Mouse (Mus musculus): ENCODE data around the gene Slc22a17. TPM values are rescaled to one million over a fixed set of nuclear protein-coding genes. Genes with fewer than 3 reads are reported as not detected.

The Slc22a17 gene
- polyA plus RNA-seq, 1 experiment from 2014 or later = 25.6 TPM

DNA sequence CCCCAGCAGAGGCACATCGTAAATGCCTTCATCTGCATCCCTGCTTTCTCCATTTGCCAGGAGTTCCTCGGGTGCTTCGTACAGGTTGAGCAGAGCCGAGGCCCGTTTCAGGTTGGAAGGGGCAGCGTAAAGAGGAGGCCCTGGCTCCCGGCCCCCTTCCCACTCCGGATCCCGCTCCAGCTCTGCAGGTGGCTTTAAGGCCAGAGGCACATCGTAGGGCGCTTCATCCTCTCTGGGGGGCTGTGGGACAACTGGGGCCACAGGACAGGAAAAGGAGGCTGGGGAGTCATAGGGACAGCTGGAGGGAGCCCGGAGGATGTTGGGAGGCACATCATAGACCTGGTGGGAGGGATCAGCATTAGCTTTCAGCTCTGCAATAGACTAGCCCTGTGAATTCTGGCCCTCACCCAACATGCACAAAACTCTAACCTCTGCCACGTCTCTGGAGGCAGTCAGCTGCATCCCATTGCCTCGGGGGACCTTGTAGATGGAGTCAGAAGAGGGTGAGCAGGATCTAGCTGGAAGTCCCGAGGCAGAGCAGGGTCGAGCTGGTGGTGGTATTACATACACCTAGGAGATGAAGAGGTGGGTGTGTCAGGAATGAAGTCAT, 7.2 kb upstream of the Slc22a17 start:
- Histone ChIP-seq H3K4me3 (ENCODE audit: control insufficient read depth in 1 of 2, insufficient read depth in 1 of 2, low read depth in 1 of 2, low read length in 2 of 2) (no peak overlapping the region), H3K4me1 (ENCODE audit: control insufficient read depth in 2 of 2, insufficient read depth in 2 of 2, low read length in 2 of 2) (peaks cover 13% of the 10 kb centered on the region in 2 experiments), H3K36me3 (ENCODE audit: control insufficient read depth, insufficient read depth, low read length) (peaks cover 58% of the 10 kb centered on the region), H3K9me3 (ENCODE audit: control insufficient read depth, low read length) (peaks cover 8% of the 10 kb centered on the region; the same call in 1 of the 2 replicates), H3K27me3 (ENCODE audit: control insufficient read depth, insufficient read depth, low read length) (no peaks in the 10 kb centered on the region), H3K27ac (replicated peaks in 1 of 2; ENCODE audit: control insufficient read depth in 1 of 2, insufficient read depth in 1 of 2, low read depth in 2 of 2, low read length in 2 of 2) (no peak overlapping the region), H3K4me2 (ENCODE audit: low read length) (no peak overlapping the region), H3K9ac (ENCODE audit: low read length) (no peak overlapping the region)
- WGBS = 87% methylated on average over 16 of the region's 16 CpGs
- ATAC-seq (ENCODE audit: insufficient number of reproducible peaks, insufficient read depth, low FRiP score, low read depth) = no peak

DNA sequence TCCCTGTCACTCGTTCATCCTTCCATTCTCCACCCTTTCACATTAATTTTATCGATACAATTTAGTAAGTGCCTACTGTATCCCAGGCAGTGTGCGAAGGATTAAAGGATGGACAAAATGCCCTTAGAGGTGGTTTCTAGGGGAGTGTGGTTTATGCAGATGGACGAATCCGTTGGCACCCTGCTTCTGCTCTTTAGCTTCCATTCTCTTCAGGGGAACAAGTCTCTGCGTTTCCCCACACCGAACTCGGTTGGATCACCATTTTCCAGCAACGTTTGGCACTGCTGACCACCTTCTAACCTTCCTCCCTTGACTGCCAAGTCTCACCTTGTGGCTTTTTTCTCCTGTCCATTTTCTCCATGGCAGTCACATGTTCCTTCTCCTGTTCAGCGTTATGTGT, 411 bp upstream of the Slc22a17 start:
- peak overlapping the region; percentile 99 for H3K4me2 ChIP-seq (ENCODE audit: low read length)
- 18% methylated on average over 10 of the region's 10 CpGs for WGBS
- H3K4me1 ChIP-seq (ENCODE audit: control insufficient read depth in 2 of 2, insufficient read depth in 2 of 2, low read length in 2 of 2) = peaks cover 15 to 18% of the 10 kb centered on the region in 2 experiments
- H3K27ac ChIP-seq (replicated peaks in 1 of 2; ENCODE audit: control insufficient read depth in 1 of 2, insufficient read depth in 1 of 2, low read depth in 2 of 2, low read length in 2 of 2) = peak overlapping the region in 1 of 2 experiments; percentile 72; a peak in 2 of 4 replicates
- peak overlapping the region; percentile 94 for H3K9ac ChIP-seq (ENCODE audit: low read length)
- no peaks in the 10 kb centered on the region for H3K27me3 ChIP-seq (ENCODE audit: control insufficient read depth, insufficient read depth, low read length)
- no peak for ATAC-seq (ENCODE audit: insufficient number of reproducible peaks, insufficient read depth, low FRiP score, low read depth)
- no peaks in the 10 kb centered on the region for H3K9me3 ChIP-seq (ENCODE audit: control insufficient read depth, low read length)
- peaks cover 48% of the 10 kb centered on the region for H3K36me3 ChIP-seq (ENCODE audit: control insufficient read depth, insufficient read depth, low read length)
- peak overlapping the region; percentile 56 to 91 for H3K4me3 ChIP-seq (ENCODE audit: control insufficient read depth in 1 of 2, insufficient read depth in 1 of 2, low read depth in 1 of 2, low read length in 2 of 2)

DNA sequence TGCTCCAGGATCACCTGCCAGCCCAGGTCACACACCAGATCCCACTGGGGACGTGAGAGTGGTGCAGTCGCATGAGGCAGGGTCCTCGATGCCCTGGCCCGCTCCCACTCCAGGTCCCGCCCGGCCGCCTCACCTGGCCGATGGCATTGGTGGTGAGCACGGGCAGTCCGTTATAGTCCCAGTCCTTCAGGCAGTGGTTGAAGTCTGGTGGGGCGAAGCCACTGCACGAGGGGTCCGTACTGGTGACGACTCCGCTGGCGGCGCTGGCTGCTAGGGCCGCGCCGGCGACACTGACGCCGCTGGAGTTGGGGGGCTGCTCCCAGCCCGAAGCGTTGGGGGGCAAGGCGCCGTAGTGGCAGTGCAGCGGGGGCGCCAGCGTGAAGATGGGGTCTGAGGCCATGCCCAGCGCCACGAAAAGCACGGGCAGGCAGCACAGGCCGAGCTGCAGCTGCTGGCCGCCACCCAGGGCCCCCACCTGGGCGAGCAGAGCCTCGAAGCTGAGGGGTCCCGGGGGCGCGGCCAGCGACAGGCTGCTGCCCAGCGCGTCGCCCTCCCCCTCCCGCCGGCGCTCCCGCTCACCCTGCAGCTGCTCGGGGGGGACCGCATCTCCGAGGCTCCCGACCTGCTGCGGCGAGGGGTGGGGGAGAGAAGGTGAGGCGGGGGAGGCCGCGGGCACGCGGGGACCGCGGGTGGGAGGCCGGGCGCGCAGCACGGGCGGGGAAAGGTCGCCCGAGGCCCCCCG, 652 bp downstream of the Slc22a17 start:
- ATAC-seq (ENCODE audit: insufficient number of reproducible peaks, insufficient read depth, low FRiP score, low read depth) = peak; percentile 48
- no peaks in the 10 kb centered on the region for H3K9me3 ChIP-seq (ENCODE audit: control insufficient read depth, low read length)
- WGBS = 4% methylated on average over 61 of the region's 69 CpGs
- no peaks in the 10 kb centered on the region for H3K27me3 ChIP-seq (ENCODE audit: control insufficient read depth, insufficient read depth, low read length)
- H3K4me1 ChIP-seq (ENCODE audit: control insufficient read depth in 2 of 2, insufficient read depth in 2 of 2, low read length in 2 of 2) = peaks cover 15 to 18% of the 10 kb centered on the region in 2 experiments
- H3K4me2 ChIP-seq (ENCODE audit: low read length) = peak overlapping the region; percentile 99
- H3K9ac ChIP-seq (ENCODE audit: low read length) = peak overlapping the region; percentile 94
- H3K4me3 ChIP-seq (ENCODE audit: control insufficient read depth in 1 of 2, insufficient read depth in 1 of 2, low read depth in 1 of 2, low read length in 2 of 2) = peak overlapping the region; percentile 56 to 91
- peak overlapping the region in 1 of 2 experiments; percentile 72; a peak in 2 of 4 replicates for H3K27ac ChIP-seq (replicated peaks in 1 of 2; ENCODE audit: control insufficient read depth in 1 of 2, insufficient read depth in 1 of 2, low read depth in 2 of 2, low read length in 2 of 2)
- peaks cover 48% of the 10 kb centered on the region for H3K36me3 ChIP-seq (ENCODE audit: control insufficient read depth, insufficient read depth, low read length)

DNA sequence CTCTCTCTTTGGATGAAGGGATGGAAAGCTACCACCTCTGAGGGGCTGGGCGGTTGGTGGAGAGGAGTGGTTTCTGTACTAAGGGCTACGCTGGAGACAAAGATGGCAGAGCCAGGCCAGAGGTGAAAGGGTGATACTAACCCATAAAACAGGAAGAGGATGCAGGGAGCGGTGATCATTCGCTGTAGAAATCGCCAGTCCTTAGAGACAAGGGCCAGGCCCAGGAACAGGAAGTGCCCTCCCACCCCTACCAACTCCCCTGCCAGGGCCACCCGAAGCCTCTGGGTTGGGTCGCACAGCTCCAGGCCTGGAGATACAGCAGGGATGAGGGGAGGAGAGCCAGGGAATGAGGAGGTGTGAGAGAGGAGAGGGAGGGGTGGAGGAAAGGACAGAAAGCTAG, 4.2 kb downstream of the Slc22a17 start:
- Histone ChIP-seq H3K27me3 (ENCODE audit: control insufficient read depth, insufficient read depth, low read length) (no peaks in the 10 kb centered on the region), H3K27ac (replicated peaks in 1 of 2; ENCODE audit: control insufficient read depth in 1 of 2, insufficient read depth in 1 of 2, low read depth in 2 of 2, low read length in 2 of 2) (no peak overlapping the region; a peak in 1 of 4 replicates), H3K4me3 (ENCODE audit: control insufficient read depth in 1 of 2, insufficient read depth in 1 of 2, low read depth in 1 of 2, low read length in 2 of 2) (no peak overlapping the region), H3K9me3 (ENCODE audit: control insufficient read depth, low read length) (no peaks in the 10 kb centered on the region), H3K4me2 (ENCODE audit: low read length) (no peak overlapping the region), H3K4me1 (ENCODE audit: control insufficient read depth in 2 of 2, insufficient read depth in 2 of 2, low read length in 2 of 2) (peaks cover 15 to 27% of the 10 kb centered on the region in 2 experiments), H3K9ac (ENCODE audit: low read length) (peak overlapping the region; percentile 40; the same call in 1 of the 2 replicates), H3K36me3 (ENCODE audit: control insufficient read depth, insufficient read depth, low read length) (peaks cover 47% of the 10 kb centered on the region)
- 71% methylated on average over 7 of the region's 7 CpGs for WGBS
- ATAC-seq (ENCODE audit: insufficient number of reproducible peaks, insufficient read depth, low FRiP score, low read depth) = no peak

DNA sequence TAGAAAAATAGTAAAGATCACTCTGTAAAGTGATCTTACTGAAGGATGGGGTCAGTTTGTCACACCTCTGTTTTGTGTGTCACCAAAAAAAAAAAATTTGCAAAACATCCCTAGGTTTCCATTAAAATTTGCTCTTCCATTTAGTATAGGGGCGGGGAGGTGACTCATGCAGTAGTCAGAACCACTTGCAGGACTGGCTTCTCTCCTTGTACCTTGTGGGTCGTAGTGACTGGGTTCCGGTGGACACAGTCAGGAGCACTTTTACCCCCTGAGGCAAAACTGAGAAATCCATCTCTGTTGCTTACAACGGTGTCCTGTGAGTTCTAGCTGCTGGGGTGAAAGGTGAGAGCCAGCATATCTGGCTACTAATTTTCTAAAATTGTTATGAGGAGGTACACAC, 9.3 kb downstream of the Slc22a17 start:
- Histone ChIP-seq H3K27ac (replicated peaks in 1 of 2; ENCODE audit: control insufficient read depth in 1 of 2, insufficient read depth in 1 of 2, low read depth in 2 of 2, low read length in 2 of 2) (no peak overlapping the region), H3K9ac (ENCODE audit: low read length) (no peak overlapping the region), H3K4me3 (ENCODE audit: control insufficient read depth in 1 of 2, insufficient read depth in 1 of 2, low read depth in 1 of 2, low read length in 2 of 2) (no peak overlapping the region), H3K9me3 (ENCODE audit: control insufficient read depth, low read length) (no peaks in the 10 kb centered on the region), H3K4me2 (ENCODE audit: low read length) (no peak overlapping the region), H3K4me1 (ENCODE audit: control insufficient read depth in 2 of 2, insufficient read depth in 2 of 2, low read length in 2 of 2) (0 out of 4 replicates have a peak, but pooled peaks cover 0 to 8% of the 10 kb centered on the region in 2 experiments), H3K36me3 (ENCODE audit: control insufficient read depth, insufficient read depth, low read length) (peaks cover 38% of the 10 kb centered on the region), H3K27me3 (ENCODE audit: control insufficient read depth, insufficient read depth, low read length) (no peaks in the 10 kb centered on the region)
- no peak for ATAC-seq (ENCODE audit: insufficient number of reproducible peaks, insufficient read depth, low FRiP score, low read depth)
- WGBS = 91% methylated on average over 4 of the region's 4 CpGs

DNA sequence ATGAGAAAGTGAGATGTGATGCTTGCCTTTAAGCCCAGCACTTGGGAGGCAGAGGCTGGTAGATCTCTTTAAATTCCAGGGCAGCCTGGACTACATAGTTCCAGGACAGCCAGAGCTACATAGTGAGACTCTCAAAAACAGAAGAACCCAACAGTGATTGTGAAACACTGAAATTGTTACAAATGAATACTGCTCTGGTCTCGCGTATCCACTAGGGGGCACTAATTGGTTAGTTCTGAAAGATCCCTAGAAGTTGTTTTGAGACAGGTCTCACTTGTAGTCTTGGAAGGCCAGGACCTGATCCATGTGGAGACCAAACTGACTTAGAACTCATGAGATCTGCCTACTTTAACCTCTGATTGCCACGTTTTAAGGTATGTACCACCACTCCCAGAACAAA, 12.5 kb downstream of the Slc22a17 start:
- Histone ChIP-seq H3K9ac (ENCODE audit: low read length) (no peak overlapping the region), H3K9me3 (ENCODE audit: control insufficient read depth, low read length) (no peaks in the 10 kb centered on the region), H3K4me2 (ENCODE audit: low read length) (no peak overlapping the region), H3K4me1 (ENCODE audit: control insufficient read depth in 2 of 2, insufficient read depth in 2 of 2, low read length in 2 of 2) (peaks cover 3 to 21% of the 10 kb centered on the region in 2 experiments; a peak in 3 of 4 replicates), H3K36me3 (ENCODE audit: control insufficient read depth, insufficient read depth, low read length) (peaks cover 43% of the 10 kb centered on the region), H3K4me3 (ENCODE audit: control insufficient read depth in 1 of 2, insufficient read depth in 1 of 2, low read depth in 1 of 2, low read length in 2 of 2) (no peak overlapping the region), H3K27me3 (ENCODE audit: control insufficient read depth, insufficient read depth, low read length) (no peaks in the 10 kb centered on the region), H3K27ac (replicated peaks in 1 of 2; ENCODE audit: control insufficient read depth in 1 of 2, insufficient read depth in 1 of 2, low read depth in 2 of 2, low read length in 2 of 2) (no peak overlapping the region)
- under 1% methylated on average over 3 of the region's 3 CpGs for WGBS
- no peak for ATAC-seq (ENCODE audit: insufficient number of reproducible peaks, insufficient read depth, low FRiP score, low read depth)

DNA sequence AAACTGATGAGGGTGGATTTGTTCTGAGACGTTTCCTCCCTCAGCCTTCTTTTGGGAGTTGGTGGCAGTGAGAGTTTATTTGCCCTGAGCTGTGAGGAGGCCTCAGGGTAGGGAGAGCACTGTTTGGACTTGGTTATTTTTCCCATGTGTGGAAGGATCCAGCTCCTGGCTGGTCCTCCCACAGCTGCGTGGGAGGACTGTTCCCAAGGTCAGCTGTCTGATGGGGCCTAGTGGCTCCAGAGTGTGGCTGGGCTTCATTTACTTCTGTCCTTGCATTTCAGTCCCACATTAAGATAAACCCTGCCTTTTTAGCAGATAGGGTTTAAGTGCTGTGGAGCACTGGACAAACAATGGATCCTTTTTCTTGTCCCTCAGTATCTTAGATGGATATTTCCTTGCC, 15.5 kb downstream of the Slc22a17 start:
- Histone ChIP-seq H3K27me3 (ENCODE audit: control insufficient read depth, insufficient read depth, low read length) (no peaks in the 10 kb centered on the region), H3K9me3 (ENCODE audit: control insufficient read depth, low read length) (no peaks in the 10 kb centered on the region), H3K36me3 (ENCODE audit: control insufficient read depth, insufficient read depth, low read length) (peaks cover 41% of the 10 kb centered on the region), H3K9ac (ENCODE audit: low read length) (peak overlapping the region; percentile 32; the same call in 1 of the 2 replicates), H3K4me3 (ENCODE audit: control insufficient read depth in 1 of 2, insufficient read depth in 1 of 2, low read depth in 1 of 2, low read length in 2 of 2) (no peak overlapping the region), H3K27ac (replicated peaks in 1 of 2; ENCODE audit: control insufficient read depth in 1 of 2, insufficient read depth in 1 of 2, low read depth in 2 of 2, low read length in 2 of 2) (peak overlapping the region; percentile 5 to 20; a peak in 1 of 4 replicates), H3K4me1 (ENCODE audit: control insufficient read depth in 2 of 2, insufficient read depth in 2 of 2, low read length in 2 of 2) (peaks cover 6 to 22% of the 10 kb centered on the region in 2 experiments), H3K4me2 (ENCODE audit: low read length) (no peak overlapping the region)
- ATAC-seq (ENCODE audit: insufficient number of reproducible peaks, insufficient read depth, low FRiP score, low read depth) = no peak
- 24% methylated on average over 2 of the region's 2 CpGs for WGBS

All from heart, embryonic 14.5 days (tissue).